Mouse (Mus musculus): ENCODE data around the gene Camkmt. TPM values are rescaled to one million over a fixed set of nuclear protein-coding genes. Genes with fewer than 3 reads are reported as not detected.

Gene Camkmt
- 15.3 and 17.0 TPM in 2 replicates for polyA plus RNA-seq (2015; fragmentation: Nextera tagmentation; extraction: Ambion mirVana)

DNA sequence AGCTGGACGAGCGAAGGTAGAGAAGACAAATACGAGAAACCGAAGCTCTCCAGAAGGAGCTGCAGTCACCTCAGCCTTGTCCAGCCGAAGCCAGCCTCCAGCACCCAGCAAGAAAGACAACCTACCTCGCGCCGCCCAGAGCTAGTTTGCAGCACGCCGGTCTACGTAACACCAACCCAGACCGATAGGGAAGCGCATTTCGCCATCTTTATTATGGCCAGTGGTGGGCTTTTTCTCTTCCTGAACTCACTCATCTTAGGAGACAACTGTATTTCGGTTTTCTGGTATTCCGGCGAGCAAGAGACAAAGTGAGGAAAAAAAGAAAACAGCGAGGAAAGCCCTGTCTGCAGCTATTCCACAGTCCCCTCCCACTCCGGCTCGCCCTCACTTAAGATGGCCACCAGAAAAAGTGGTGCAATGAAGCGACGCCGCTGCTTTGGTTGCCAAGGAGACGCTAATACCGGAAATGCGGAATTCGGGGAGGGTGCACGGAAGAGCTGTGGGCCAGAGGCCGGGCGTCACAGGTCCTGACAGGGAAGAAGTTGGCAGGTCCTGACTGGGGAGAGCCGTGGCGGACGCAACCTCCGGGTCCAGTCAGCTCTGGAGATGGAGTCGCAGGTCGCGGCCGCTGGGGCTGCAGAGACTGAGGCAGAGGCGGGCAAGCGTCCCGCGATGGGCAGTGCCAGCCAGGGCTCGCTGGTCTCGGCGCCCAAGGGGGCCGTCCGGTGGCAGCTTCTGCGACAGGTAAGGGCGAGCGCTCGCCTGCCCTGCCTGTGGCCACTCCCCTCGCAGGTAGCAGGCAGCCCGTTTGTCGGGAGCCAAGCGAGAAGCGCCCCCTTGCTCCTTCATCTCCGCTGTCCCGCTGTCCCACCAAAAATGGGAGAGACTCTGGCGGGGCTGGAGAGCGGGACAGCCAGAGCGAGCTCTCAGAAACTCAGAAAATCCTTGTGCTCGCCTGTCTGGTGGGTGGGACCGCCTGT, at the start of gene Camkmt, which contains the start of gene Prepl:
Gene Camkmt (plus strand): TSS at position 433 of the 980 bp plus-strand sequence.
Gene Prepl (minus strand): TSS at position 122 of the 980 bp plus-strand sequence.
- Histone ChIP-seq H3K27ac (peak within 1 kb of the TSS; percentile 83), H3K9ac (peak within 1 kb of the TSS; percentile 86), H3K36me3 (ENCODE audit: poor library complexity, severe bottlenecking) (no peaks in the 10 kb centered on the region), H3K27me3 (no peaks in the 10 kb centered on the region), H3K9me3 (replicated peaks) (no peaks in the 10 kb centered on the region), H3K4me1 (peaks cover 24% of the 10 kb centered on the region), H3K4me3 (peak within 1 kb of the TSS; percentile 92), H3K4me2 (peak within 1 kb of the TSS; percentile 84)
- under 1% methylated on average over 63 of the region's 63 CpGs for WGBS
- ATAC-seq: peak; percentile 99

GRCm38 (mm10) chr17:85040913-85041312, 49.4 kb upstream of the Camkmt start:
- Histone ChIP-seq H3K27me3 (no peaks in the 10 kb centered on the region), H3K9ac (no peak overlapping the region), H3K4me3 (no peak overlapping the region), H3K27ac (no peak overlapping the region), H3K36me3 (ENCODE audit: poor library complexity, severe bottlenecking) (no peaks in the 10 kb centered on the region), H3K4me1 (no peaks in the 10 kb centered on the region), H3K9me3 (replicated peaks) (no peaks in the 10 kb centered on the region), H3K4me2 (no peak overlapping the region)
- 91% methylated on average over 7 of the region's 7 CpGs for WGBS
- ATAC-seq: no peak

- H3K27me3 ChIP-seq: no peaks in the 10 kb centered on the region
- no peak overlapping the region for H3K4me3 ChIP-seq
- no peaks in the 10 kb centered on the region for H3K9me3 ChIP-seq (replicated peaks)
- H3K27ac ChIP-seq: no peak overlapping the region
- H3K9ac ChIP-seq: no peak overlapping the region
- no peak for ATAC-seq
- no peaks in the 10 kb centered on the region for H3K4me1 ChIP-seq
- no peak overlapping the region for H3K4me2 ChIP-seq
- WGBS: 72% methylated on average over 6 of the region's 6 CpGs
- H3K36me3 ChIP-seq (ENCODE audit: poor library complexity, severe bottlenecking): no peaks in the 10 kb centered on the region
Observed at GRCm38 (mm10) chr17:85042419-85042818, 47.9 kb upstream of the Camkmt start.

- Histone ChIP-seq H3K27me3 (no peaks in the 10 kb centered on the region), H3K4me3 (no peak overlapping the region), H3K9me3 (replicated peaks) (no peaks in the 10 kb centered on the region), H3K27ac (no peak overlapping the region), H3K36me3 (ENCODE audit: poor library complexity, severe bottlenecking) (no peaks in the 10 kb centered on the region), H3K9ac (no peak overlapping the region), H3K4me1 (no peaks in the 10 kb centered on the region), H3K4me2 (no peak overlapping the region)
- ATAC-seq: no peak
- 84% methylated on average over 6 of the region's 6 CpGs for WGBS
Observed at GRCm38 (mm10) chr17:85043404-85043816, 46.9 kb upstream of the Camkmt start.

DNA sequence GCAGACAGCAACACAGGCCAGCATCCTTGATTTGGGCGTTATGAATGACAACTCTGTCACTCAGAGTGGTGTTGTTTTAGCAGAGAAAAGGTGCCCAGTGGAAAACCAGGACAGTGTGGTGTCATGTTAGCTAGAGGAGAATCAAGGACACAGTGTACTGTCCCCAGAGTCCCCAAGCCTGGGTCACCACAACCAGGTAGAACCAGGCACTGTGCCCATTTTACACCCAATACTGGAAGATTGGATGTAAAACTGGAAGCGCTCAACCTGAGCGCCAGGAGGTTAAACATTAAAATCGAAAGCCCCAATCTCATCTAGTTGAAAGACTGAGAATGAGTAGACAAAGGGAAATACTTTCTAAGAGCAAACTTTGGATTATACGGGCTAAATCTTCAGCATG, 45.9 kb upstream of the Camkmt start:
- ATAC-seq: no peak
- Histone ChIP-seq H3K4me1 (no peaks in the 10 kb centered on the region), H3K4me2 (no peak overlapping the region), H3K9ac (no peak overlapping the region), H3K9me3 (replicated peaks) (no peaks in the 10 kb centered on the region), H3K27ac (no peak overlapping the region), H3K4me3 (no peak overlapping the region), H3K36me3 (ENCODE audit: poor library complexity, severe bottlenecking) (no peaks in the 10 kb centered on the region), H3K27me3 (no peaks in the 10 kb centered on the region)
- WGBS: 97% methylated on average over 5 of the region's 5 CpGs

GRCm38 (mm10) chr17:85045160-85045559, 45.2 kb upstream of the Camkmt start:
- Histone ChIP-seq H3K4me2 (no peak overlapping the region), H3K4me3 (no peak overlapping the region), H3K9ac (no peak overlapping the region), H3K9me3 (replicated peaks) (no peaks in the 10 kb centered on the region), H3K4me1 (no peaks in the 10 kb centered on the region), H3K36me3 (ENCODE audit: poor library complexity, severe bottlenecking) (no peaks in the 10 kb centered on the region), H3K27ac (no peak overlapping the region), H3K27me3 (no peaks in the 10 kb centered on the region)
- no peak for ATAC-seq
- WGBS: 87% methylated on average over 12 of the region's 12 CpGs

- Histone ChIP-seq H3K9me3 (replicated peaks) (no peaks in the 10 kb centered on the region), H3K27ac (no peak overlapping the region), H3K4me3 (no peak overlapping the region), H3K4me1 (no peaks in the 10 kb centered on the region), H3K27me3 (no peaks in the 10 kb centered on the region), H3K9ac (no peak overlapping the region), H3K4me2 (no peak overlapping the region), H3K36me3 (ENCODE audit: poor library complexity, severe bottlenecking) (no peaks in the 10 kb centered on the region)
- no peak for ATAC-seq
- WGBS: 92% methylated on average over 5 of the region's 5 CpGs
Observed at GRCm38 (mm10) chr17:85048379-85048778, 42.0 kb upstream of the Camkmt start.

DNA sequence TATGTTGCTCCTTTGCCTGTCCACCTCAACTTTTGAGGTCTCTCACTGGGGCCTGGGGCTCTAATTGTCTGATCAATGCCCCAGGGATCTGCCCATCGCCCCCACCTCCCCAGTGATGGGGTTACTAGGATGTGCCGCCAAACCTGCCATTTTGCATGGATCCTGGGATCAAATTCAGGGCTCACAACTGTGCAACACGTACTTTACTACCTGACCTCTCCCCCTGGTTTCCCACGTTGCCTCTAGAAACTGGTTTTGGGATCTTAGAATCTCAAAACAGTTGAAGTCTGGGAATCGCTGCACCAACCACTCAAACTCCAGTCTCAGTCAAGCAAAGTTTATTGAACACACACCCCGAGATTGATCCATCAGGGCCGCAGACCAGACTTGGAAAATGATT, 32.1 kb upstream of the Camkmt start:
- Histone ChIP-seq H3K4me1 (no peaks in the 10 kb centered on the region), H3K4me3 (no peak overlapping the region), H3K4me2 (no peak overlapping the region), H3K9me3 (replicated peaks) (no peaks in the 10 kb centered on the region), H3K27ac (no peak overlapping the region), H3K36me3 (ENCODE audit: poor library complexity, severe bottlenecking) (peaks cover 10% of the 10 kb centered on the region), H3K27me3 (no peaks in the 10 kb centered on the region), H3K9ac (no peak overlapping the region)
- WGBS: 84% methylated on average over 7 of the region's 7 CpGs
- ATAC-seq: no peak

DNA sequence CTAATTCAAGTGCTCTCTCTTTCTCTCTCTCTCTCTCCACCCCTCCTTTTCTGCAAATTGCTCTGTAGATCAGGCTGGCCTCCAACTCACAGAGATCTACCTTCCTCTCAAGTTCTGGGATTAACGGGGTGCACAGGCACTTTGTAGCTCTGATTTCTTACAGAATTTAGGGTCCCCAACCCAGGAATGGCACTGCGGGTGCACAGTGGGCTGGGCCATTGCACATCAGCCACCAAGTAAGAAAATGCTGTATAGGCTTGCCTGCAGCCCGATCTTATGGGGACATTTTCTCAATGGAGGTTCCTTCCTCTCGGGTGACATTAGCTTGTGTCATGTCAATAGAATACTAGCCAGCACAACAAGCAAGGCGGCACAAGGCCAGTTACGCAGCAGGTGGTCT, 31.2 kb upstream of the Camkmt start:
- Histone ChIP-seq H3K4me3 (no peak overlapping the region), H3K27me3 (no peaks in the 10 kb centered on the region), H3K9ac (no peak overlapping the region), H3K4me2 (no peak overlapping the region), H3K4me1 (no peaks in the 10 kb centered on the region), H3K9me3 (replicated peaks) (no peaks in the 10 kb centered on the region), H3K36me3 (ENCODE audit: poor library complexity, severe bottlenecking) (peaks cover 19% of the 10 kb centered on the region), H3K27ac (no peak overlapping the region)
- no peak for ATAC-seq
- WGBS: 91% methylated on average over 6 of the region's 6 CpGs

- Histone ChIP-seq H3K9ac (no peak overlapping the region), H3K27me3 (no peaks in the 10 kb centered on the region), H3K4me3 (no peak overlapping the region), H3K4me2 (no peak overlapping the region), H3K9me3 (replicated peaks) (no peaks in the 10 kb centered on the region), H3K27ac (no peak overlapping the region), H3K4me1 (no peaks in the 10 kb centered on the region), H3K36me3 (ENCODE audit: poor library complexity, severe bottlenecking) (peaks cover 59% of the 10 kb centered on the region)
- no peak for ATAC-seq
- WGBS: 92% methylated on average over 7 of the region's 7 CpGs
Observed at GRCm38 (mm10) chr17:85063560-85063959, 26.8 kb upstream of the Camkmt start.

DNA sequence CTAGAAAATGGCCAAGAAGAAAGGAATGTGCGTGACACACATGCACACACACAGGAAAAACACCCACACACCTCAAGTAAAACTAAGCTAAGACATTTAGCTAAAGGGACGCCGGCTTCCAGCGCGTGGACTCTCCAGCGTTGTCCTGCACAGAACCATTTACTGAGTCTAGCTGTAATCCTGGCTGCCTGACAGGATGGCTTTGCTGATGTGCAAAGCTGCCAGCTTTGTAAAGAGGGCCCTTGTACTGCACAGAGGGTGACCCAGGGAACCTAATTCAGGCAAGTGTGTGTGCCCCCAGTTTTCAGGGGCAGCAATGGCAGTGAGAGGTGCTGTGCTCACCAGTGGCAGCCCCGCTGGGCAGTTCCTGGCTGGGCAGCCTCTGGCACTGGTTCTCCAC, 23.0 kb upstream of the Camkmt start:
- no peak overlapping the region for H3K27ac ChIP-seq
- no peak overlapping the region for H3K4me2 ChIP-seq
- peaks cover 88% of the 10 kb centered on the region for H3K36me3 ChIP-seq (ENCODE audit: poor library complexity, severe bottlenecking)

DNA sequence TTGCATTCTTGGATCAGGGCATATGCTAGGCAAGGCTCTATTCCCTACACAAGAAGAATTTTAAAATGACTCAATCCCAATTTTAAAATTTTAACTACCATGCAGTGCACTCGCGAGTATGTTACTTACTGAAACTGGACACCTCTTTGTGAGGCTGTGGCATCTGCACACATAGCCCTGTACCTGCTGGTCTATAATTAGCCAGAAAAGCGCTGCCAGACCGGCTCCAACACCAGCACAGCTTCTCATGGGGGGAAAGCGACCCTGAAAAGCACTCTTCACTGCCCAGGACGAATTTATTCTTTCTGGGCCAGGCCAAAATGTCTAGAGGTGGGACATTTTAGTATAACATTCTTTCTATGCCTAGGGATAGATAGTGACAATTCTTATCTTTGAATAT, 19.7 kb upstream of the Camkmt start:
- Histone ChIP-seq H3K9ac (no peak overlapping the region), H3K4me3 (no peak overlapping the region), H3K9me3 (replicated peaks) (no peaks in the 10 kb centered on the region), H3K36me3 (ENCODE audit: poor library complexity, severe bottlenecking) (peaks cover 63% of the 10 kb centered on the region), H3K27ac (no peak overlapping the region), H3K4me2 (no peak overlapping the region), H3K27me3 (no peaks in the 10 kb centered on the region), H3K4me1 (peaks cover 18% of the 10 kb centered on the region)
- ATAC-seq: no peak
- WGBS: 91% methylated on average over 6 of the region's 6 CpGs

More for the DNA sequence above, 23.0 kb upstream of the Camkmt start:
- Histone ChIP-seq H3K9me3 (replicated peaks) (no peaks in the 10 kb centered on the region), H3K4me3 (no peak overlapping the region), H3K9ac (no peak overlapping the region), H3K4me1 (peaks cover 5% of the 10 kb centered on the region), H3K27me3 (no peaks in the 10 kb centered on the region)
- ATAC-seq: no peak
- WGBS: 96% methylated on average over 7 of the region's 7 CpGs
